Mouse (Mus musculus): ENCODE measurements around the gene Angptl3.

DNA sequence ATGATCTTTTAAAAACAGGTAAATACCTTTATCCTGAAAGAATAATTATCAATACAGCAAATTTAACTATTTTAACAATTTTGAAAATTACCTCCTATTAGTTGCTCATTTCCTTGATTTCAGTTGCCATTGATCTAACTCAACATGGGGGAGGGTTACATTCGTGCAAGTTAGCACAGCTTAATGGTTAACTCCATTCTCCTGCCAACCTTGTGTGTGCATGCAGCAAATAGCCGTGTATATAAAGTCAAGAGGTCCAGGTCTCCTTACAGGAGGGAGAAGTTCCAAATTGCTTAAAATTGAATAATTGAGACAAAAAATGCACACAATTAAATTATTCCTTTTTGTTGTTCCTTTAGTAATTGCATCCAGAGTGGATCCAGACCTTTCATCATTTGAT is at the start of gene Angptl3:
- TF ChIP-seq CTCF (IDR thresholded peaks at IDR 0.05; ENCODE audit: low read depth, low read length) = no peak
- TF ChIP-seq POLR2A (IDR thresholded peaks at IDR 0.05; ENCODE audit: borderline replicate concordance, low read depth, low read length) = no peak
